Mouse (Mus musculus) CH12.LX (cell line): ENCODE measurements at regions not wholly inside any gene's neighbourhood (a gene's known extent, or its start where the extent isn't known, plus 50 kb on each side); places are given as distances from the start of the nearest gene placed in this dataset.

Experiments used
- CTCF ChIP-seq, 2 experiments: IDR thresholded peaks in 1 of 2; conservative IDR thresholded peaks in 1 of 2; 2 replicates each; pipeline ENCODE4 v1.5.1; 2011 to 2012; ENCODE audit warnings: low read depth in 2 of 2, low read length in 2 of 2, improper control_type of control experiment in 1 of 2, inconsistent platforms in 1 of 2, mild to moderate bottlenecking in 1 of 2, moderate library complexity in 1 of 2
- E2F4 ChIP-seq: IDR thresholded peaks from 2 replicates; pipeline ENCODE4 v1.6.1; 2011; ENCODE audit warnings: low read depth, low read length, improper control_type of control experiment; ENCODE audit not compliant: insufficient replicate concordance
- MXI1 ChIP-seq: IDR thresholded peaks from 2 replicates; pipeline ENCODE4 v1.6.1; 2011; ENCODE audit warnings: mild to moderate bottlenecking, low read depth, low read length, improper control_type of control experiment
- MYC ChIP-seq: IDR thresholded peaks from 2 replicates; pipeline ENCODE4 v1.6.1; 2011; ENCODE audit warnings: low read depth, mild to moderate bottlenecking, improper control_type of control experiment, low read length
- POLR2A ChIP-seq: IDR thresholded peaks from 2 replicates; pipeline ENCODE4 v1.6.1; 2011; ENCODE audit warnings: low read depth, mild to moderate bottlenecking, improper control_type of control experiment, low read length
- USF2 ChIP-seq: conservative IDR thresholded peaks from 2 replicates; pipeline ENCODE4 v1.6.1; 2011; ENCODE audit warnings: low read depth, low read length, improper control_type of control experiment
- ZC3H11A ChIP-seq: IDR thresholded peaks from 2 replicates; pipeline ENCODE4 v1.6.1; 2012; ENCODE audit warnings: low read depth, mild to moderate bottlenecking, inconsistent platforms, low read length, improper control_type of control experiment

GRCm38 (mm10) chr2:71607087-71607502 lies 60.5 kb upstream of the Dlx2 start:
- TF ChIP-seq E2F4 (no peak), CTCF (conservative IDR thresholded peaks at IDR 0.05 in 1 of 2, IDR thresholded peaks at IDR 0.05 in 1 of 2; ENCODE audit: low read depth in 2 of 2, low read length in 2 of 2) (no peak), POLR2A (no peak), ZC3H11A (no peak), MXI1 (no peak), MYC (no peak), USF2 (no peak)
